Mouse (Mus musculus): ENCODE data around the gene Rab37. TPM values are rescaled to one million over a fixed set of nuclear protein-coding genes. Genes with fewer than 3 reads are reported as not detected.
A peak's percentile ranks its signal among the peaks of the same experiment; 100 is the strongest.

Rab37 gene
- total RNA-seq, 2 experiments from 2014 or later, result 0.47 to 0.48 TPM

- intact Hi-C loops (cut with DNase I), result loop anchor here (5.0 kb wide), 1 partner anchor 106 kb away; the partner anchor contains the start of gene Grin2c
- DNase-seq (ENCODE audit: low spot score in 2 of 2), result peak in 1 of 2 experiments; percentile 57
Observed at GRCm38 (mm10) chr11:115160883-115161577, 69.8 kb downstream of the Rab37 start.

DNA sequence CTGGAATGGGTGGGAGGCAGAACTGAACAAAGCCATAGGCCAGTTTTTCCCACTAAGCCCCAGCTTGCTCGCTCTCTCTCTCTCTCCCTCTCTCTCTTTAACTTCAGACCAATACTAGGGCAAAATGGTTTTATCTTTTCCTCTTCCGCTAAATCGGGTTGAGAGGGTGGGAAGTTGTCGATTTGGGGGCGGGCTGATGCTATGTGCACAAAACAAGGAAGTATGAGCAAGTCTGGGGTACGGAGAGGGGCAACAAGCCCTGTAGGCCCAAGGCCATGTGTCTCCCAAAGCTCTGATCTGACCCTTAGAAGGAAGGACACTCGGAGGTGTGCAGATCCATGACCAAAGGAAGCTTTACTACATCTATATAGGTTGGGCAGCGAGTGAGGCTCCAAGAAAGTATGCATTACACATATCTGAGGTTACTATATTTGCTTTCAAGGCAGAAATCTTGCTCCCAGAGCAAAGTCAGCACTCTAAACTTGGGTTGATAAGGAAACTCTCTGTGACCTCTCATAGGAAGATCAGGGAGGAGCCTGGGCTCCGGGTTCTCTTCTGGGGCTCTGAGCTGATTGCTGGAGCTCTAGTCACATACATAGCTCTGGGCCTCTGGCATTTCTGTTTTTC lies 70.5 kb downstream of the Rab37 start:
- DNase-seq (ENCODE audit: low spot score in 2 of 2), result no peak
- intact Hi-C loops (cut with DNase I), result loop anchor here (2.0 to 5.0 kb wide), 2 partner anchors 21 to 106 kb away; partner anchors contain the start of gene Grin2c

DNA sequence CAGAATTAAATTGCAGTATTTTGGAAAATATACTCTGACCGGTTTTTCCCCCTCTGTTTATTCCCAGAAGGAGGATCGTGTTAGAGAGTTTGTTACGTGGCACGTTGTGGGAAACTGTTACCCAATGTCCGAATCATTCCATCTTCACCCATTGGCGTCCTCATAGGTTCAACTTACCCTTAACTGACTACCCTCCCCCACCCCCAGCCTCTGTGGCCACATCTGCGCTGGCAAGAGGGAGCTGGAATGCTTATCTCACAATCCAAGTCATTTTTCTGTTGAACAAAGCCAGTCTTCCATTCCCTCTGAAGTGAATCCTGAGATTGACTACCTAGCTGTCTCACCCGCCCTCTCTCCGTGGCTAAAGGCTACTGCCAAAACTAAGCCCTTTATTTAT lies 71.0 kb downstream of the Rab37 start:
- no peak for DNase-seq (ENCODE audit: low spot score in 2 of 2)
- intact Hi-C loops (cut with DNase I), result loop anchor here (2.0 to 5.0 kb wide), 2 partner anchors 21 to 105 kb away; partner anchors contain the start of gene Grin2c

DNA sequence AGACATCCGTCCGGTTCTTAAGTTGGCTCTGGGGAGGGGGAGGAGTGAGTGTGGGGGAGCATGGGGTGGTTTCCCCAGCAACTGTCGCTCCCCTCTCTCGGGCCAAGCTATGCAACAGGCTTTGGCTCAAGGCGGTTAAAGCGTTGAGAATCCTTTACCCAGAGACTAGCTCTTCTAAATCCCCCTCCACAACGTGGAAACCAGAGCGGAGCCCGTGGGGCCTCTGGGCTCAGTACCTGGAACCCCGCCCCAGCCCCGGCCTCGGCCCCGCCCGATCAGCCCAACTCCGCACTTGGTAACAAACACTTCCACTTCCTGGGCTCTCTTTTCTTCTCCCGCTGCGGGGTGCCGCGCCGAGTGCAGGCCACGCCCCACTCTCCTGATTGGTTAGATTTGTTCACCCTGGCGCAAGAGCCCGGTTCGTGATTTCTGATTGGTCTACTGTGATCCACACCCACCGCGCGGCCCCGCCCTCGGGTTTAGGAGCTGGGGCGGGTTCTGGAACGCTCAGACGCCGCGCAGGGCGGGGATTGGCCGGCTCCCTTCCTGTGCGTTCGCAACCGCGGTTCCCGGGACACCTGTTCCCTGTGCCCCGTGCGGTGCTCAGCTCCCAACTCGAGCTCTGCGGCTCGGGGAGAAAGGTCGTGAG lies 71.7 kb downstream of the Rab37 start, which contains the start of gene Slc9a3r1:
TSS of gene Slc9a3r1 (plus strand) at position 510 of the 649 bp plus-strand sequence.
- intact Hi-C loops (cut with DNase I), result loop anchor here (2.0 to 5.0 kb wide), 2 partner anchors 20 to 104 kb away; partner anchors contain the start of gene Grin2c
- DNase-seq (ENCODE audit: low spot score in 2 of 2), result peak; percentile 91 to 94

DNA sequence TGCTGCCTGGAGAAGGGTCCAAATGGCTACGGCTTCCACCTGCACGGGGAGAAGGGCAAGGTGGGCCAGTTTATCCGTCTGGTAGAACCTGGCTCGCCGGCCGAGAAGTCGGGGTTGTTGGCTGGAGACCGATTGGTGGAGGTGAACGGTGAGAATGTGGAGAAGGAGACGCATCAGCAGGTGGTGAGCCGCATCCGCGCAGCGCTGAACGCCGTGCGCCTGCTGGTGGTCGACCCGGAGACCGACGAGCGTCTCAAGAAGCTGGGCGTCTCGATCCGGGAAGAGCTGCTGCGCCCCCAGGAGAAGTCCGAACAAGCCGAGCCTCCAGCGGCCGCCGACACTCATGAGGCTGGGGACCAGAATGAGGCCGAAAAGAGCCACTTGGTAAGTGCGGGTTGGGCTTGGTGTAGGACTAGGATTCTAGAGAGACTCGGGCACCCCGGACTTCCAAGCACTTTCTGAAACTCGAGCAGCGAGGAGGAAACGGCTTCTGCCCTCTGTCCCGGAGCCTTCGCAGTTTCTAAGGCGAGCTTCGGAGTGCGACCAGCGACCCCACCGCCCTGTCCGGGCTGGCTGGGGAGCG lies 72.4 kb downstream of the Rab37 start:
- intact Hi-C loops (cut with DNase I), result loop anchor here (2.0 to 5.0 kb wide), 2 partner anchors 19 to 104 kb away; partner anchors contain the start of gene Grin2c
- DNase-seq (ENCODE audit: low spot score in 2 of 2), result no peak

DNA sequence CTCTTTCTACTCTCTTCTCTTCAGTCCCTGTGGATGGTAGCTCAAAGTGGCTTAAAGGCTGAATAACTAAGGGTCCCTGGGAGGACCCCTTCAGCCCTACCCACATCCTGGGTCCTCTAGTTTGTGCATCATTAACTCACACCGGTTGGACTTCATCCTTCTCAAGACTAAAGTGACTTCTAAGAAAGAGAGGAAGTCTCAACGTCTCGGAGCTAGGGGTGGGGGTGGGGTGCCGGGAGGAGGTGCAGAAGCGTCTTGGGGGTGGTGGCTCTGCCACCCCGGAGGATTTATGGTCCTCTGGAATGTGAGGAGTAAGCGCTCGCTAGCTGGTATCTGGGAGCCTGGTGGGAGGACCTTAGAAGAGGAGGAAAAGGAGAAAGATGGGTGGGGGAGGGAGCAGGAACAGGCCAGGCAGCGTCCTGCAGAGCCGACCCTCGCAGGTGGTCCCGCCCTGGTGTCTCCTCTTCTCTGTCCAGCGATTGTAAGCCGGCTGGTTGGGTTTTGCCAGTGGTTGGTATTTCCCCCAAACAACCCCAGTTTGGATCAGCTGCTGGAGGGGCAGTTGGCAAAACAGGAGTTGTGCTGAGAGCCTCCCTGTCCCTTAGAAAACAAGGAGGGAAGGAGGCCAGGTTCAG lies 73.2 kb downstream of the Rab37 start:
- intact Hi-C loops (cut with DNase I), result loop anchor here (5.0 kb wide), 1 partner anchor 103 kb away; the partner anchor contains the start of gene Grin2c
- DNase-seq (ENCODE audit: low spot score in 2 of 2), result no peak

DNA sequence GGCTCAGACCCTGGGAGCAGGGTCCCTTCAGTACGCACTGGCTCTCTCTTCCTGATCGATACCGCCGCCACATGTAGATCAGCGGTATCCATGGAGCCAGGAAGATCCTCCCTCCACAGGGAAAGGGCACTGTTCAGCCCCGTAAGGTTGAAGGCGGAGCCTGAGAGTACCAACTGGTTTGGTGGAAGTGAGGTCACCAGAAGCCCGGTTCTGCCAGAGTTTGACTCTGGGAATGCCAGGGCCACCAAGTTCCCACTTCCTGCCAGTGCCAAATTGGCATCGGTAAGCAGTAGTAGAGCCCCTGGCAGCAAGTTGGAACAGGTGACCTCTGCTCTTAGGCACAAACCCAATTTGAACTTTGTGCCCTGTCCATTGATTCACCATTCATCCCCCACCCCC lies 73.7 kb downstream of the Rab37 start:
- intact Hi-C loops (cut with DNase I), result loop anchor here (5.0 kb wide), 1 partner anchor 102 kb away; the partner anchor contains the start of gene Grin2c
- peak in 1 of 2 experiments; percentile 44 for DNase-seq (ENCODE audit: low spot score in 2 of 2)

- intact Hi-C loops (cut with DNase I), result no loop called here
- DNase-seq (ENCODE audit: low spot score in 2 of 2), result no peak
Observed at GRCm38 (mm10) chr11:115166776-115167175, 75.5 kb downstream of the Rab37 start.

GRCm38 (mm10) chr11:115167631-115168249 lies 76.5 kb downstream of the Rab37 start:
- no peak for DNase-seq (ENCODE audit: low spot score in 2 of 2)
- intact Hi-C loops (cut with DNase I), result no loop called here

- intact Hi-C loops (cut with DNase I), result no loop called here
- no peak for DNase-seq (ENCODE audit: low spot score in 2 of 2)
Observed at GRCm38 (mm10) chr11:115169430-115169829, 78.2 kb downstream of the Rab37 start.

GRCm38 (mm10) chr11:115171125-115171524 lies 79.9 kb downstream of the Rab37 start:
- no peak for DNase-seq (ENCODE audit: low spot score in 2 of 2)
- intact Hi-C loops (cut with DNase I), result no loop called here

- intact Hi-C loops (cut with DNase I), result no loop called here
- DNase-seq (ENCODE audit: low spot score in 2 of 2), result no peak
Observed at GRCm38 (mm10) chr11:115172825-115173287, 81.6 kb downstream of the Rab37 start.

GRCm38 (mm10) chr11:115173549-115174339 lies 82.5 kb downstream of the Rab37 start:
- no peak for DNase-seq (ENCODE audit: low spot score in 2 of 2)
- intact Hi-C loops (cut with DNase I), result no loop called here

DNA sequence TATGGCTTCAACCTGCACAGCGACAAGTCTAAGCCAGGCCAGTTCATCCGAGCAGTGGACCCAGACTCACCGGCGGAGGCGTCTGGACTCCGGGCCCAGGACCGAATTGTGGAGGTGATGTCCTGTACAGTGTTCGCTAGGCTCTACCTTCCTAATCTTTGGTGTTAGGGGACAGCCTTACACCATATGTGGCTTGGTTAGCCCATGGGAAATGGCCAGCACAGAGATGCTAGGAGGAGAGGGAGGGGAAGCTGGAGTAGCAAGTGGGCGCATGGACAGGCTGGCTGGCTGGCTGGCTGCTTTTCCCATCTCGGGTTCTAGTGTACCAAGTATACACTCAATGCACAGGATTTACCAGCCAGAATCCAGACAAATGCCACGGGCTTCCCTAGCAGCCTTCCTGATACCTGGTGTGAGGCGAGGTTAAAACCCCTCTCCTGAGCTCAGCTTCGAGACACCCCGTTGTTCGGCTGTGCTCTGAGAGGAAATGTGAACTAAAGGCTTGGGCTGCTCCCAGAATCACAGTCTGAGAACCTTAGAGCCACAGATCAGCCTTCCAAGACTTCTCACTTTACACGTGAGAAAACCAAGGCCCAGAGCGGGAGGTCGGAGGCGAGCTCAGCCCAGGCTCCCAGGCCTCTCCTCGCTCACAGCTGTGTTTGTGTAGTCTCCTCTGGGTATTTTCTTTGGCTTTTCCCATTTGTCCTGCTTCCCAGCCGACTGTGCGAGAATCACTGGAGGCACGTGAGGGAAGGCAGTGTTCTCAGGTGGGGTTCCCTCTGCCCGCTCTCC lies 85.4 kb downstream of the Rab37 start:
- no peak for DNase-seq (ENCODE audit: low spot score in 2 of 2)
- intact Hi-C loops (cut with DNase I), result no loop called here

DNA sequence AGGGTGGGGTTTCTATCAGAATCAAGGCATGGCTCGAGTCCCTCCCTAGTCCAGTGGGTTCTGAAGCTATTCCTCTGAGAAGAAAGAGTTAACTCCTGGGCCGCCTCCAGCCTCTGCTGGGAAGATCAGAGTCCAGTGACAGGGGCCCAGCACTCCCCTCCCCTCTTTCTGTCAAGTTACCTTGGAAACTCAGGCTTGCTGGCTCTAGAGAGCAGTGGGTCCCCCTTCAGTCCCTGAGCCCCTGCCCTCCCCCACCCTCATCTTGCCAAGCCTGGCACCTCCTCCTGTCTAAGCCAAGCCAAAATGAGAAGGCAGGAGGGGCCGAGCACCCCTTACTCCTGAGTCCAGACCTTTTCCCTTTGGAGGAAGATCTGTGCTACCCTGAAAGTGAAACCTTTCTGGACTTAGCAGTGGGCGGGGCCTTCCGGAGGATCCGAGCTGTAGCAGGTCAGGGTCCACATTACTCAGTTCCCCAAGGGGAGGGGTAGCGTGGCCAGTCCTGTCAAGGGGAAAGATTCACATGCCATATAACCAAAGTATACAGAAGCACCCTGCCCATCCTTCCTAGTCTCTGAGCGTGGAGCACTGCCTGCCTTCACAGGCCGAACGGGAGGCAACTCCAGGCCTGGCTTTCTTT lies 86.4 kb downstream of the Rab37 start:
- intact Hi-C loops (cut with DNase I), result no loop called here
- no peak for DNase-seq (ENCODE audit: low spot score in 2 of 2)

- no peak for DNase-seq (ENCODE audit: low spot score in 2 of 2)
- intact Hi-C loops (cut with DNase I), result no loop called here
Observed at GRCm38 (mm10) chr11:115178766-115179165, 87.5 kb downstream of the Rab37 start.

- no peak for DNase-seq (ENCODE audit: low spot score in 2 of 2)
- intact Hi-C loops (cut with DNase I), result no loop called here
Observed at GRCm38 (mm10) chr11:115179191-115179590, 88.0 kb downstream of the Rab37 start.
